Mouse (Mus musculus) midbrain, embryonic 12.5 days (tissue): Measurements from ENCODE around the gene Med27. TPM values are rescaled to one million over a fixed set of nuclear protein-coding genes. Genes with fewer than 3 reads are reported as not detected.
A peak's percentile ranks its signal among the peaks of the same experiment; 100 is the strongest.

Source experiments
- ATAC-seq: fragments of 200-750 bp; cut with Nextera tagmentation; 2 replicates; pipeline ENCODE4 v1.8.0; 2017; ENCODE audit warnings: low read depth, moderate TSS enrichment, moderate library complexity; ENCODE audit not compliant: low FRiP score
- H3K27ac ChIP-seq: fragments of 300-500 bp; sonication (generic); replicated peaks from 2 replicates; pipeline ENCODE4 v1.5.1; 2016; ENCODE audit warnings: mild to moderate bottlenecking
- H3K27me3 ChIP-seq: fragments of 300-500 bp; sonication (generic); 2 replicates; pipeline ENCODE4 v1.6.1; 2016; ENCODE audit warnings: mild to moderate bottlenecking
- H3K36me3 ChIP-seq: fragments of 300-500 bp; sonication (generic); 2 replicates; pipeline ENCODE4 v1.6.1; 2016
- H3K4me1 ChIP-seq: fragments of 300-500 bp; sonication (generic); 2 replicates; pipeline ENCODE4 v1.6.1; 2016
- H3K4me2 ChIP-seq: fragments of 300-500 bp; sonication (generic); replicated peaks from 2 replicates; pipeline ENCODE4 v1.6.1; 2016; ENCODE audit warnings: mild to moderate bottlenecking, moderate library complexity
- H3K4me3 ChIP-seq: fragments of 300-500 bp; sonication (generic); 2 replicates; pipeline ENCODE4 v1.5.1; 2016; ENCODE audit warnings: mild to moderate bottlenecking
- H3K9ac ChIP-seq: fragments of 300-500 bp; sonication (generic); replicated peaks from 2 replicates; pipeline ENCODE4 v1.6.1; 2016; ENCODE audit warnings: mild to moderate bottlenecking, moderate library complexity
- H3K9me3 ChIP-seq: fragments of 300-500 bp; sonication (generic); 2 replicates; pipeline ENCODE4 v1.6.1; 2016; ENCODE audit warnings: mild to moderate bottlenecking
- WGBS: fragments of 180-500 bp; shearing (Covaris S2); methylation state at CpG from one replicate; pipeline ENCODE4 v1.1.7; 2016; 5-methylcytosine and 5-hydroxymethylcytosine counted together
- polyA plus RNA-seq: library from polyadenylated mRNA; unstranded; fragments of >200 nt; fragmentation: Nextera tagmentation; extraction: Ambion mirVana; gene quantifications from 2 replicates; pipeline ENCODE4 v1.2.1, GENCODE M21; 2016

Med27 gene
- polyA plus RNA-seq, 1 experiment from 2014 or later, result 72.3 TPM

DNA sequence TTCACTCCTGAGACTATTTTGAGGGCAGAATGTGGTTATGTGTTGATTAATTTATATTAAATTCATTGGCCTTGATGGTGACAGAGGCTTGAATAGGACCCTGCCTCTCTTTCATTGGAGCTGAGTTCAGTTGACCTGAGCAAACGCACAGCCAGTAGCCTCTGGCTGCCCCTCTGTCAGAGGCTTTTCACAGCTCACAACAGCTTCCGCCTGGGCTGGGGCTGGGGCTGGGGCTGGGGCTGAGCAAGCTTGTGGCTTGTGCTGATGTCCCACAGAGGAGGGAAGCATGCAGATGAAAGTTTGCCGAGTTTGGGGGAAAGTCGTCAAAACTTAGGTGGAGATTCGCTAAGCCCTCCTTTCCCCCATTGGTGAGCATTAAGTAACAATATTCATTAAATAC, 72.8 kb downstream of the Med27 start:
- no peaks in the 10 kb centered on the region for H3K27me3 ChIP-seq
- H3K9me3 ChIP-seq, result no peaks in the 10 kb centered on the region
- no peak overlapping the region for H3K9ac ChIP-seq
- 21% methylated on average over 5 of the region's 5 CpGs for WGBS
- no peak overlapping the region for H3K4me3 ChIP-seq
- no peak overlapping the region for H3K4me2 ChIP-seq
- no peak for ATAC-seq
- peaks cover 56% of the 10 kb centered on the region for H3K4me1 ChIP-seq
- H3K36me3 ChIP-seq, result no peaks in the 10 kb centered on the region
- H3K27ac ChIP-seq, result no peak overlapping the region

DNA sequence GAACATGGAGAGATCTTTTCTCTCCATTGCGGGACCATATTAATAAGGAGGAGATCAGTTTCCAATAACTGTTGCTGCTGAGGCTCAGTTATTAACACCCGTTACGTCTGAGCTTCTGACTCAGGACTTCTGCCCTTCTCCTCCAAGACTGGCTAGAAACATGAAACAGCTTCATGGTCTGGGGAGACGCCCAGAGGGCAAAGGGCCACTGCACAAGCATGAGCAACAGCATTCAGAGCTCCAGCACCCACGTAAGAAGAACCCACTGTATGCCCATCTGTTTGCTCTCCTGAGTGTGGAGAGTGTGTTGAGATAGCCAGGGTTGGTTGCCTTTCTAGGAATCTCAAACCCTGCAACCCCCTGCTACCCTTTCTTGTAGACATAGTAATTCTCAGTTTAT, 73.3 kb downstream of the Med27 start:
- no peak overlapping the region for H3K9ac ChIP-seq
- H3K4me1 ChIP-seq, result peaks cover 56% of the 10 kb centered on the region
- 68% methylated on average over 5 of the region's 5 CpGs for WGBS
- no peak overlapping the region for H3K27ac ChIP-seq
- no peak overlapping the region for H3K4me2 ChIP-seq
- no peak overlapping the region for H3K4me3 ChIP-seq
- H3K9me3 ChIP-seq, result no peaks in the 10 kb centered on the region
- no peaks in the 10 kb centered on the region for H3K27me3 ChIP-seq
- H3K36me3 ChIP-seq, result no peaks in the 10 kb centered on the region
- no peak for ATAC-seq

- 88% methylated on average over 10 of the region's 10 CpGs for WGBS
- Histone ChIP-seq H3K4me2 (no peak overlapping the region), H3K27ac (0 out of 2 replicates have a peak overlapping the region, but pooled peaks have one; percentile 25), H3K36me3 (no peaks in the 10 kb centered on the region), H3K4me3 (no peak overlapping the region), H3K27me3 (no peaks in the 10 kb centered on the region), H3K9ac (no peak overlapping the region), H3K4me1 (peaks cover 56% of the 10 kb centered on the region), H3K9me3 (no peaks in the 10 kb centered on the region)
- no peak for ATAC-seq
These were observed 75.7 kb downstream of the Med27 start for GRCm38 (mm10) chr2:29422126-29422840.

DNA sequence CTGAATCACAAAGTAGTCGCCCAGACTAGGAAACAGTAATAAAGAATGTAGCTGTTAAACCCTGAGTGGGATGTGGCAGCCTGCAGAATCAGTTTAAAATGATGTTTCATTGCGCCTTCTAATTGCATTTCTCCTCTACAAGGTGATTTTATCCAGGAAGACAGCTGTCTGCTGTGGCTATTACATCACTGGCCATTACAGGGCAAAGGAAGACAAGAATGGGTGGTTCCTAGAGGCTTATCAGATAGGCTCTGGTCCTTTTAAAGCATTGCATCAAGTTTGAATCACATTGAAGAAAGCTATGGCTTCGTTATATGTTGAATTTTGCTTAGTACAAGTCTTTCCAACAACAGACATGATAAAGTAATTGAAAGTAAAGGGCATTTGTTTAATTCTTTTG, 76.4 kb downstream of the Med27 start:
- Histone ChIP-seq H3K4me2 (no peak overlapping the region), H3K27me3 (no peaks in the 10 kb centered on the region), H3K4me3 (no peak overlapping the region), H3K9ac (no peak overlapping the region), H3K9me3 (no peaks in the 10 kb centered on the region), H3K27ac (no peak overlapping the region), H3K36me3 (no peaks in the 10 kb centered on the region), H3K4me1 (peaks cover 48% of the 10 kb centered on the region)
- ATAC-seq, result no peak
- 75% methylated on average over 3 of the region's 3 CpGs for WGBS

- Histone ChIP-seq H3K27me3 (no peaks in the 10 kb centered on the region), H3K9ac (no peak overlapping the region), H3K4me1 (peaks cover 42% of the 10 kb centered on the region), H3K4me3 (no peak overlapping the region), H3K27ac (no peak overlapping the region), H3K9me3 (no peaks in the 10 kb centered on the region), H3K36me3 (no peaks in the 10 kb centered on the region), H3K4me2 (no peak overlapping the region)
- 88% methylated on average over 2 of the region's 2 CpGs for WGBS
- ATAC-seq, result no peak
These were observed 78.8 kb downstream of the Med27 start for GRCm38 (mm10) chr2:29425386-29425785.

- H3K4me3 ChIP-seq, result no peak overlapping the region
These were observed 80.1 kb downstream of the Med27 start for GRCm38 (mm10) chr2:29426684-29427083.

GRCm38 (mm10) chr2:29432565-29432964, 85.9 kb downstream of the Med27 start:
- H3K9me3 ChIP-seq, result no peaks in the 10 kb centered on the region
- 81% methylated on average over 5 of the region's 5 CpGs for WGBS
- no peak overlapping the region for H3K4me3 ChIP-seq
- no peak for ATAC-seq
- 0 out of 2 replicates have a peak overlapping the region, but pooled peaks have one; percentile 35 for H3K27ac ChIP-seq
- no peak overlapping the region for H3K4me2 ChIP-seq
- no peaks in the 10 kb centered on the region for H3K36me3 ChIP-seq
- H3K4me1 ChIP-seq, result peaks cover 21% of the 10 kb centered on the region; the same call in 1 of the 2 replicates
- H3K27me3 ChIP-seq, result no peaks in the 10 kb centered on the region
- no peak overlapping the region for H3K9ac ChIP-seq

More at GRCm38 (mm10) chr2:29426684-29427083, 80.1 kb downstream of the Med27 start:
- Histone ChIP-seq H3K4me1 (peaks cover 34% of the 10 kb centered on the region), H3K27me3 (no peaks in the 10 kb centered on the region), H3K4me2 (no peak overlapping the region), H3K9ac (no peak overlapping the region), H3K27ac (no peak overlapping the region), H3K36me3 (no peaks in the 10 kb centered on the region), H3K9me3 (no peaks in the 10 kb centered on the region)
- 79% methylated on average over 3 of the region's 3 CpGs for whole genome bisulfite sequencing
- ATAC-seq, result no peak

DNA sequence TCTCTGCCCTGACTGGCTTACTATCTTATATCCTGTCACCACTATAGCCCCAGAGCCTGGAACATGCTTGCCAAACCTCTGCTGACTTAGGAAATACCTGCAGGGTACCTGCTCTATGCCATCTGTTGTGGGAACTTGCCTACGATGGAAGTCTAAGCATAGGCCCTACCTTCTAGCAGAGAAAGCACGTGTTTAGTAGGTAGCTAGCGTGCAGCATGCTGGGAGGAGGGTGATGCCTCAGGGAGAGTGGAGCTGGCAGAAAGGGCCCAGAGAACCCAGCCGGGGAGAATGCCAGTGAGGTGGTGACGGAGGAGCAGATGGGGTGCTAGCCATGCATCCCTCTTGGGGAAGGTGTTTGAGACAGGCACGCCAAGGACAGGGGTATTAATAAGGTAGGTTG, 89.8 kb downstream of the Med27 start:
- H3K4me3 ChIP-seq, result no peak overlapping the region
- no peak overlapping the region for H3K27ac ChIP-seq
- no peak for ATAC-seq
- H3K4me1 ChIP-seq, result peaks cover 34% of the 10 kb centered on the region
- 93% methylated on average over 6 of the region's 6 CpGs for WGBS
- no peak overlapping the region for H3K9ac ChIP-seq
- H3K4me2 ChIP-seq, result no peak overlapping the region
- no peaks in the 10 kb centered on the region for H3K27me3 ChIP-seq
- H3K9me3 ChIP-seq, result no peaks in the 10 kb centered on the region
- no peaks in the 10 kb centered on the region for H3K36me3 ChIP-seq

- H3K9me3 ChIP-seq, result no peaks in the 10 kb centered on the region
- 92% methylated on average over 5 of the region's 5 CpGs for WGBS
- H3K27ac ChIP-seq, result no peak overlapping the region
- H3K4me2 ChIP-seq, result no peak overlapping the region
- ATAC-seq, result no peak
- H3K9ac ChIP-seq, result no peak overlapping the region
- no peaks in the 10 kb centered on the region for H3K27me3 ChIP-seq
- no peak overlapping the region for H3K4me3 ChIP-seq
- H3K36me3 ChIP-seq, result no peaks in the 10 kb centered on the region
- H3K4me1 ChIP-seq, result peaks cover 31% of the 10 kb centered on the region
These were observed 90.5 kb downstream of the Med27 start for GRCm38 (mm10) chr2:29437111-29437510.

GRCm38 (mm10) chr2:29437861-29438529, 91.4 kb downstream of the Med27 start:
- H3K9ac ChIP-seq, result no peak overlapping the region
- peaks cover 25% of the 10 kb centered on the region for H3K4me1 ChIP-seq
- no peak overlapping the region for H3K4me2 ChIP-seq
- no peaks in the 10 kb centered on the region for H3K36me3 ChIP-seq
- no peak overlapping the region for H3K4me3 ChIP-seq
- H3K9me3 ChIP-seq, result no peaks in the 10 kb centered on the region
- no peaks in the 10 kb centered on the region for H3K27me3 ChIP-seq
- ATAC-seq, result no peak
- 89% methylated on average over 4 of the region's 4 CpGs for WGBS
- no peak overlapping the region for H3K27ac ChIP-seq

DNA sequence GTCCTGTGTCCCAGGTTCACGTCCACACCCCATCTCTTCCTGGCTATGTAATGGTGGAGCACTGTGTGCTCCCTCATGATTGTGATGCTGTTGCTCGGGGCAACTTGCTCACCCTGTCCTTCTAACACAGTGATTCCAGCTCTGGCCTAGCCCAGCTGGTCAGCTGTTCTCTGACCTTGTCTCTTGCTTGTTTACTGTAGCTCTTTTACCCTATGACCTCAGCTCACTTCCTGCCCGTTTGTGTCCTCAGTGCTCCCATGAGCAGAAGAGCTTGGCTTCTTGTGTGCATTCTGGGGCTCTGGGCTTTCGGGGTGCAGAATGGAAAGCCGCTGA, 91.9 kb downstream of the Med27 start:
- ATAC-seq, result no peak
- H3K9ac ChIP-seq, result no peak overlapping the region
- no peaks in the 10 kb centered on the region for H3K27me3 ChIP-seq
- H3K4me3 ChIP-seq, result no peak overlapping the region
- 82% methylated on average over 5 of the region's 5 CpGs for WGBS
- no peaks in the 10 kb centered on the region for H3K36me3 ChIP-seq
- peaks cover 29% of the 10 kb centered on the region for H3K4me1 ChIP-seq
- no peaks in the 10 kb centered on the region for H3K9me3 ChIP-seq
- no peak overlapping the region for H3K27ac ChIP-seq
- no peak overlapping the region for H3K4me2 ChIP-seq

DNA sequence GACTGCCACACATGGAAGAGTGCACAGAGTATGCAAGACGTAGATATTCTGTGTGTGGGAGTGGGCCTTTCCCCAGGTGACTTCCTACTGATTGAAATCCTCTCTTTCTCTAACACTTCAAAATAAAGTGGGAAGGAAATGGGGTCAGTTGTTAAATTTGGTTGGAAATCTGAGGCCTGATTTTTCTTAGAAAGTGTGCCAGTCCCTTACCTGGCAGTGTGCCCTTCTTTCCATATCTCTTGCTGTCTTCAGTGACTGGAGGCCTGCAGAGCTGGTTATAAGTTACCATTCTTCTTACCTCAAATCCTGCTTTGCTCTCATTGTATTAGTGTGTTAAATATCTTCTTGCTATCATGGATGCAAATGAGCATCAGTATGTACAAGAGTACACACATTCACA, 92.4 kb downstream of the Med27 start:
- H3K9me3 ChIP-seq, result no peaks in the 10 kb centered on the region
- 82% methylated on average over 1 of the region's 1 CpGs for WGBS
- no peak for ATAC-seq
- H3K27ac ChIP-seq, result 0 out of 2 replicates have a peak overlapping the region, but pooled peaks have one; percentile 36
- H3K4me3 ChIP-seq, result no peak overlapping the region
- H3K4me1 ChIP-seq, result peaks cover 33% of the 10 kb centered on the region
- no peak overlapping the region for H3K4me2 ChIP-seq
- no peaks in the 10 kb centered on the region for H3K27me3 ChIP-seq
- H3K36me3 ChIP-seq, result no peaks in the 10 kb centered on the region
- H3K9ac ChIP-seq, result no peak overlapping the region
